Mouse (Mus musculus) limb, embryonic 10.5 days (tissue): ENCODE results near the gene Rex1bd. TPM values are rescaled to one million over a fixed set of nuclear protein-coding genes. Genes with fewer than 3 reads are reported as not detected.

Experiments
- DNase-seq: peaks from one replicate; pipeline ENCODE4 v3.0.0-alpha.2; 2017; ENCODE audit warnings: low spot score
- H3K27ac ChIP-seq: fragments of 300-500 bp; sonication (generic); 2 replicates; pipeline ENCODE4 v1.5.1; 2016; ENCODE audit warnings: mild to moderate bottlenecking
- H3K27me3 ChIP-seq: fragments of 300-500 bp; sonication (generic); 2 replicates; pipeline ENCODE4 v1.6.1; 2016; ENCODE audit warnings: low read depth, mild to moderate bottlenecking; ENCODE audit not compliant: poor library complexity, severe bottlenecking
- H3K36me3 ChIP-seq: fragments of 300-500 bp; sonication (generic); 2 replicates; pipeline ENCODE4 v1.6.1; 2016; ENCODE audit warnings: mild to moderate bottlenecking, moderate library complexity
- H3K4me1 ChIP-seq: fragments of 300-500 bp; sonication (generic); 2 replicates; pipeline ENCODE4 v1.6.1; 2016
- H3K4me3 ChIP-seq: fragments of 300-500 bp; sonication (generic); 2 replicates; pipeline ENCODE4 v1.5.1; 2016; ENCODE audit warnings: mild to moderate bottlenecking, moderate library complexity
- H3K9me3 ChIP-seq: fragments of 300-500 bp; sonication (generic); replicated peaks from 2 replicates; pipeline ENCODE4 v1.6.1; 2016; ENCODE audit warnings: mild to moderate bottlenecking
- WGBS: fragments of 180-500 bp; shearing (Covaris S2); methylation state at CpG from one replicate; pipeline ENCODE4 v1.1.7; 2016; 5-methylcytosine and 5-hydroxymethylcytosine counted together
- polyA plus RNA-seq: library from polyadenylated mRNA; unstranded; fragments of >200 nt; fragmentation: Nextera tagmentation; extraction: Ambion mirVana; gene quantifications from 2 replicates; pipeline ENCODE4 v1.2.1, GENCODE M21; 2016

Gene Rex1bd
- polyA plus RNA-seq, result 126 and 143 TPM in 2 replicates

DNA sequence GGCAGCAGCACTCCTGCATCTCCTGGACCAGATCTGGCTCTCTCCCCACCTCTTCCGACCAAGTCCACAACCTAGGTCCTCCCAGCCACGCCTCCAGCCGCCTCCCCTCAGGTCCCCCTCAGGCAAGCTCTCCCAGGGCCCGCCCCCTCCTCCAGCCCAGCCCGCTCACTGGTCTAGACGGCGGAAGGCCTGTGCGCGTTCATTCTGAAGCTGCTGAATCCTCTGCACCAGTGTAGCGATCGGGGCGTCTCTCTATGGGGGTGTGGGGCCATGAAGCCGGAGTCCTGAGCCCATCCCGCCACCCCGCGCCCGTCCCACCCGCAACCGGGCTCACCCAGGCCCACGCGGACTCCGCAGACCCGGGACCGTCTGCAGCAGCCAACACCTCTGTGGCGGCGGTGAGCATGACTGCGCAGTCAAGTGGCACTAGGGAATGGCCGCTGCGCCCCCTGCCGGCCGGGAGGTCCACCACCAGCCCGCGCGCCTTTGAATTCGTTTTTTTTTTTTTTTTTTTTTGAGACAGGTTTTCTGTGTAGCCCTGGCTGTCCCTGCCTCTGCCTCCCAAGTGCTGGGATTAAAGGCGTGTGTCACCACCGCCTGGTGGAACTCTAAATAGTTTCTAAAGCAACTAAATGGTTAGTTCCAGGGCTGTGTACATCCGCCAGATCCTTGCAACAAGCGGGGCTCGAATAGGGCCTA lies at the start of gene Rex1bd:
TSS of gene Rex1bd (minus strand) at position 425 of the 699 bp plus-strand sequence.
- Histone ChIP-seq H3K4me1 (peaks cover 59% of the 10 kb centered on the region), H3K9me3 (no peaks in the 10 kb centered on the region), H3K36me3 (peaks cover 33% of the 10 kb centered on the region), H3K27ac (peak within 1 kb of the TSS; percentile 97), H3K27me3 (peaks cover 18% of the 10 kb centered on the region), H3K4me3 (peak within 1 kb of the TSS; percentile 77)
- 2% methylated on average over 40 of the region's 40 CpGs for WGBS
- peak; percentile 99 for DNase-seq

- Histone ChIP-seq H3K27ac (no peak overlapping the region), H3K4me1 (peaks cover 6% of the 10 kb centered on the region; the same call in 1 of the 2 replicates), H3K27me3 (no peaks in the 10 kb centered on the region), H3K36me3 (no peaks in the 10 kb centered on the region), H3K9me3 (no peaks in the 10 kb centered on the region), H3K4me3 (no peak overlapping the region)
- no peak for DNase-seq
- WGBS, result 92% methylated on average over 4 of the region's 4 CpGs
These were observed 48.7 kb upstream of the Rex1bd start for GRCm38 (mm10) chr8:70555079-70555747.

- Histone ChIP-seq H3K27ac (no peak overlapping the region), H3K36me3 (0 out of 2 replicates have a peak, but pooled peaks cover 3% of the 10 kb centered on the region), H3K27me3 (no peaks in the 10 kb centered on the region), H3K9me3 (no peaks in the 10 kb centered on the region), H3K4me1 (peaks cover 6% of the 10 kb centered on the region; the same call in 1 of the 2 replicates), H3K4me3 (no peak overlapping the region)
- no peak for DNase-seq
These were observed 47.2 kb upstream of the Rex1bd start for GRCm38 (mm10) chr8:70553740-70554139.

DNA sequence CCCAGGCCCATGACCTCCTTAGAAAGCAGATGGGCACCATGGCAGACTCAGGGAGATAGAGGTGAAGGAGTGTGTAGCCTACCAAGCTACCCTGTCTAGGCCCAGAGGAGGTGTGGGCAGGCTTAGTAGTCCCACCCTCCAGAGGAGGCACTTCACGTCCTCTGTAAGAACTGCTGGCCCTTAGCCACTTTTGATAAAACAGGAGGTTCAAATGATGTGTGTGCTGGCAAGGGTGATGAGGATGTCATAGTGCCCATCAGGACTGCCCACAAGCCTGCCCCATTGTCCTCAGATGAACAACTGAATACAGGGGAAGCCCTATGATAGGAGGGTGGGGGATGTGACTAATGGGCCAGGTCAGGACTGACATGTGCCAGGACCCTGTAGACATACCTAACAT lies 46.3 kb upstream of the Rex1bd start:
- 71% methylated on average over 1 of the region's 1 CpGs for WGBS
- H3K27ac ChIP-seq, result no peak overlapping the region
- H3K9me3 ChIP-seq, result no peaks in the 10 kb centered on the region
- no peak overlapping the region for H3K4me3 ChIP-seq
- no peak for DNase-seq
- peaks cover 2% of the 10 kb centered on the region; the same call in 1 of the 2 replicates for H3K4me1 ChIP-seq
- no peaks in the 10 kb centered on the region for H3K27me3 ChIP-seq
- H3K36me3 ChIP-seq, result 0 out of 2 replicates have a peak, but pooled peaks cover 3% of the 10 kb centered on the region

DNA sequence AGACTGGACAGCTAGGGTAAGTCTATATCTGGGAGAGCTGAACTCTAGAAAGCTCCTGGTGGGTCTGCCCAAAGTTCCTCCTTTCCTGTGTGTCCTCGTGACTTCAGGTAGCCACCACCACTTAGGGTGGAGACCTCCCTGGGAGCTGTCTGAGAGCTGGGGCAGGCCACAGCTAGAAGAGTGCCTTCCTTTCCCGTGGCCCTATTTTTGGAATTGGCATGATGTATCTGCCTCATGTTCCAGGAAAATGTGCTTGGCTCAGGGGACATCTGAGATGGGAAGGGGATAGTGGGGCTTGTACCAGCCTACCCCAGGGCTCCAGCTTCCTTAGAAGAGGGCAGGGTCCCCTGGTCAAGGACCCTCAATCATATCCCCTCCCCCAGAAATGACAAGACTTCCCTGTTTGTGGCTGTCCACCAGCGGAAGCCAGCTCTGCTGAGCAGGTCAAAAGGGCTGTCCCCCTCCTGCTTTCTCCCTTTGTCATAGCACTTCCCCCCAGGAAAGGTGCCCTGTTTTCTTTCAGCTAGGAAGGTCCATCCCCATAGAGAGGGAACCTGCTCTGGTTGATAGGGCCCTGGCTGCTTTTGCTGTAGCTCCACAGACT lies 45.1 kb upstream of the Rex1bd start:
- Histone ChIP-seq H3K27me3 (no peaks in the 10 kb centered on the region), H3K4me3 (no peak overlapping the region), H3K4me1 (peaks cover 2% of the 10 kb centered on the region; the same call in 1 of the 2 replicates), H3K36me3 (0 out of 2 replicates have a peak, but pooled peaks cover 3% of the 10 kb centered on the region), H3K27ac (no peak overlapping the region), H3K9me3 (no peaks in the 10 kb centered on the region)
- DNase-seq, result no peak
- WGBS, result 73% methylated on average over 3 of the region's 3 CpGs

- Histone ChIP-seq H3K4me1 (peaks cover 2% of the 10 kb centered on the region; the same call in 1 of the 2 replicates), H3K4me3 (no peak overlapping the region), H3K36me3 (0 out of 2 replicates have a peak, but pooled peaks cover 7% of the 10 kb centered on the region), H3K27me3 (no peaks in the 10 kb centered on the region), H3K9me3 (no peaks in the 10 kb centered on the region), H3K27ac (no peak overlapping the region)
- WGBS, result 95% methylated on average over 10 of the region's 10 CpGs
- DNase-seq, result no peak
These were observed 43.0 kb upstream of the Rex1bd start for GRCm38 (mm10) chr8:70549412-70550184.

DNA sequence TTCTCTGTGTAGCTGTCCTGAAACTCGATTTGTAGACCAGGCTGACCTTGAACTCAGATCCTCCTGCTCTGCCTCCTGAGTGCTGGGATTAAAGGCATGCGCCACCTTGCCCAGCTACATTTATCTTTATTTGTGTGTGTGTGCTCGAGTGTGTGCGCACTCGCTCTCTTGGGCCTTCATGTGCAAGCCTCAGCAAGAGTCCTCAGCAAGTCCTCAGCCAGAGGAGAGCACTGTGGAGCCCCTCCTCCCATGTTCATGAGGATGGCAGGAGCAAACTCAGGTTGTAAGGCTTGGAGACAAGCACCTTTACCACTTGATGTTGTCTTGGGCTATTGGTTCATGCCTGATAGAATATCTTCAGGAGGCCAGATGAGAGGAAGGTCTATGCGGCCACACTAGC lies 41.2 kb upstream of the Rex1bd start:
- Histone ChIP-seq H3K27ac (no peak overlapping the region), H3K27me3 (no peaks in the 10 kb centered on the region), H3K36me3 (0 out of 2 replicates have a peak, but pooled peaks cover 7% of the 10 kb centered on the region), H3K4me1 (peaks cover 14% of the 10 kb centered on the region), H3K9me3 (no peaks in the 10 kb centered on the region), H3K4me3 (no peak overlapping the region)
- no peak for DNase-seq
- 89% methylated on average over 6 of the region's 6 CpGs for whole genome bisulfite sequencing

DNA sequence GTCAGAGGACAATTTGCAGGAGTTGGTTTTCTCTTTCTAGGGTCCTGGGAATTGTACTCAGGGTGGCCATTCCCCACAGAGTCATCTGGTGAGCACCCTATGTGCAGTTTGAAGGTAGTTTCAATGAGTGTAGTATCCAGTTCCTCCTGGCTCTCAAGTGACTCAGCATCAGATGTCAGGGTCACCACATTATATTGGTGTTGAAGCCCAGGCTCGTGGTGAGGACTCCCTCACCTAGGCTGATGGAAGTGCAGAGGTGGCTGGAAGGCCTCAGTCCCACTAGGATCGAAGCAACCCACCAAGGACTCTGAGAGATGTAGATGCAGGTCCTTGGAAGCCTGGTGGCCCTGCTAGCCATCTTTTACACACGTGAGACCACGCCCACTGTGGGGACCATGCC lies 39.9 kb upstream of the Rex1bd start:
- Histone ChIP-seq H3K27me3 (no peaks in the 10 kb centered on the region), H3K27ac (no peak overlapping the region), H3K4me3 (no peak overlapping the region), H3K4me1 (peaks cover 14% of the 10 kb centered on the region), H3K36me3 (0 out of 2 replicates have a peak, but pooled peaks cover 7% of the 10 kb centered on the region), H3K9me3 (no peaks in the 10 kb centered on the region)
- no peak for DNase-seq
- WGBS, result 81% methylated on average over 4 of the region's 4 CpGs

GRCm38 (mm10) chr8:70544200-70544687 lies 37.7 kb upstream of the Rex1bd start:
- WGBS, result 70% methylated on average over 6 of the region's 6 CpGs
- peaks cover 29% of the 10 kb centered on the region for H3K4me1 ChIP-seq
- 0 out of 2 replicates have a peak, but pooled peaks cover 4% of the 10 kb centered on the region for H3K36me3 ChIP-seq
- no peaks in the 10 kb centered on the region for H3K9me3 ChIP-seq
- no peak overlapping the region for H3K4me3 ChIP-seq
- DNase-seq, result no peak
- H3K27ac ChIP-seq, result no peak overlapping the region
- no peaks in the 10 kb centered on the region for H3K27me3 ChIP-seq

DNA sequence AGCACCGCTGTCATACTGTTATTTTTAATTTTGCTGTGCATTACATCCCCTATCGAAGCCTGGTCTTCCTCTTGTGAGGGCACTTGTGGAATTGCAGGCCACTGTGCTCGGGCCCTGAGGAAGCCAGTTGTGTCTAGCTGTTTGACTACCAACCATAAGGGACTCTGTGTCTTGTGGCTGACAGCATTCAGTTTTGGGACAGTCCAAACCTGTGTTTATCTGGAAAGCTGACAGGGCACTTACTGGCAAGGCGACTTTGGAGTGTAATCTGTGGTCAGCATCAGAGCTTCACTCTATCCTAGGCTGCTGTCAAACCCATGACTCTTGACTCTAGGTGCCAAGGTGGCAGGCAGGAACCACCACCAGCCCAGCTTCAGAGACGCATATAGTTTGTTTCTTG lies 34.5 kb upstream of the Rex1bd start:
- WGBS, result 87% methylated on average over 5 of the region's 5 CpGs
- Histone ChIP-seq H3K27ac (no peak overlapping the region), H3K4me1 (peaks cover 39% of the 10 kb centered on the region), H3K36me3 (peaks cover 17% of the 10 kb centered on the region), H3K4me3 (peak overlapping the region; percentile 74; the same call in 1 of the 2 replicates), H3K9me3 (no peaks in the 10 kb centered on the region), H3K27me3 (no peaks in the 10 kb centered on the region)
- DNase-seq, result no peak

DNA sequence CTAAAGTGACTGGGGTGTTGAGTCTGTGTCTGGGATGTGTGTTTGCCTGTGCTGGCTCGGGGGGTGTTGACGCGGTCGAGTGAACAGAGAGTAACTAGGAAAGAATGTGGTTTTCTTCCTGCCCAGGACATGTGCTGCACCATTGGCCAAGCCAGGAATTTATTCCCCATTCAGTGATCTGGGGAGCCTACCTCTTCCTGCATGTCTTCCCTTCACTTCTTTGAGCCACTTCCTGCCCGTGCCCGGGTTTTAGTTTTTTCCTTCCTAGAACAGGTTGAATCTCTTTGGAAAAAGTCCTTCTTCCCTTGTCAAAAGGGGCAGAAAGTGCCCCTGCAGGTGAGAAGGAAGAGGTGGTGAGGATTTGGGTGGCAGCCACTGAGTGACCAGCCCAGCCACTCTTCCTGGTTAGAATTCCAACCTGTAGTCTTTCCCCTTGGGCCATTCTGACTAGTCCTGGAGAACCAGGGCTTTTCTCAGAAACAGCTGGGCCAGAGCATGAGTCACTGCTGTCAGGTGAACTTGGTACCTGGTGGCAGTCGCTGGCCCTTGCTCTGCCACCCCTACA lies 34.0 kb upstream of the Rex1bd start:
- 71% methylated on average over 7 of the region's 7 CpGs for WGBS
- DNase-seq, result no peak
- Histone ChIP-seq H3K27ac (peak overlapping the region; percentile 87; the same call in 1 of the 2 replicates), H3K9me3 (no peaks in the 10 kb centered on the region), H3K27me3 (no peaks in the 10 kb centered on the region), H3K4me3 (peak overlapping the region; percentile 74), H3K36me3 (peaks cover 22% of the 10 kb centered on the region), H3K4me1 (peaks cover 39% of the 10 kb centered on the region)

- H3K4me3 ChIP-seq, result peak overlapping the region; percentile 74
- no peaks in the 10 kb centered on the region for H3K9me3 ChIP-seq
- no peaks in the 10 kb centered on the region for H3K27me3 ChIP-seq
- peaks cover 27% of the 10 kb centered on the region for H3K36me3 ChIP-seq
- 15% methylated on average over 4 of the region's 4 CpGs for WGBS
- no peak for DNase-seq
- peaks cover 39% of the 10 kb centered on the region for H3K4me1 ChIP-seq
- peak overlapping the region; percentile 87 for H3K27ac ChIP-seq
These were observed 33.5 kb upstream of the Rex1bd start for GRCm38 (mm10) chr8:70540013-70540506.
